Mouse (Mus musculus): ENCODE results near the gene Eml5. TPM values are rescaled to one million over a fixed set of nuclear protein-coding genes. Genes with fewer than 3 reads are reported as not detected.

Eml5 gene
- polyA plus RNA-seq, 1 experiment from 2014 or later: 15.6 TPM

- no peaks in the 10 kb centered on the region for H3K9me3 ChIP-seq (ENCODE audit: control insufficient read depth, low read depth, low read length)
- WGBS: 22% methylated on average over 3 of the region's 3 CpGs
- H3K4me1 ChIP-seq (ENCODE audit: control insufficient read depth, insufficient read depth, low read length): no peaks in the 10 kb centered on the region
- no peak overlapping the region for H3K4me2 ChIP-seq (replicated peaks; ENCODE audit: low read depth, low read length)
- H3K9ac ChIP-seq (replicated peaks; ENCODE audit: low read depth, low read length): no peak overlapping the region
- no peak for ATAC-seq (ENCODE audit: insufficient number of reproducible peaks, insufficient read depth, low FRiP score, low read depth)
- H3K27ac ChIP-seq (ENCODE audit: low read length): no peak overlapping the region
- H3K4me3 ChIP-seq (ENCODE audit: low read depth, low read length): no peak overlapping the region
- no peaks in the 10 kb centered on the region for H3K27me3 ChIP-seq (ENCODE audit: control insufficient read depth, insufficient read depth, low read length)
- no peaks in the 10 kb centered on the region for H3K36me3 ChIP-seq (ENCODE audit: control insufficient read depth, insufficient read depth, low read length)
Measured at GRCm38 (mm10) chr12:98850767-98851166, 50.5 kb downstream of the Eml5 start.

GRCm38 (mm10) chr12:98844774-98845173 lies 56.5 kb downstream of the Eml5 start:
- Histone ChIP-seq H3K9ac (replicated peaks; ENCODE audit: low read depth, low read length) (no peak overlapping the region), H3K36me3 (ENCODE audit: control insufficient read depth, insufficient read depth, low read length) (no peaks in the 10 kb centered on the region), H3K4me3 (ENCODE audit: low read depth, low read length) (no peak overlapping the region), H3K4me2 (replicated peaks; ENCODE audit: low read depth, low read length) (no peak overlapping the region), H3K27me3 (ENCODE audit: control insufficient read depth, insufficient read depth, low read length) (no peaks in the 10 kb centered on the region), H3K27ac (ENCODE audit: low read length) (no peak overlapping the region), H3K9me3 (ENCODE audit: control insufficient read depth, low read depth, low read length) (no peaks in the 10 kb centered on the region), H3K4me1 (ENCODE audit: control insufficient read depth, insufficient read depth, low read length) (no peaks in the 10 kb centered on the region)
- ATAC-seq (ENCODE audit: insufficient number of reproducible peaks, insufficient read depth, low FRiP score, low read depth): no peak
- WGBS: 96% methylated on average over 3 of the region's 3 CpGs

GRCm38 (mm10) chr12:98840135-98840534 lies 61.1 kb downstream of the Eml5 start:
- Histone ChIP-seq H3K27ac (ENCODE audit: low read length) (no peak overlapping the region), H3K9me3 (ENCODE audit: control insufficient read depth, low read depth, low read length) (no peaks in the 10 kb centered on the region), H3K4me1 (ENCODE audit: control insufficient read depth, insufficient read depth, low read length) (no peaks in the 10 kb centered on the region), H3K9ac (replicated peaks; ENCODE audit: low read depth, low read length) (no peak overlapping the region), H3K4me3 (ENCODE audit: low read depth, low read length) (no peak overlapping the region), H3K27me3 (ENCODE audit: control insufficient read depth, insufficient read depth, low read length) (no peaks in the 10 kb centered on the region), H3K36me3 (ENCODE audit: control insufficient read depth, insufficient read depth, low read length) (no peaks in the 10 kb centered on the region), H3K4me2 (replicated peaks; ENCODE audit: low read depth, low read length) (no peak overlapping the region)
- WGBS: 63% methylated on average over 3 of the region's 3 CpGs
- ATAC-seq (ENCODE audit: insufficient number of reproducible peaks, insufficient read depth, low FRiP score, low read depth): no peak

- Histone ChIP-seq H3K36me3 (ENCODE audit: control insufficient read depth, insufficient read depth, low read length) (no peaks in the 10 kb centered on the region), H3K4me1 (ENCODE audit: control insufficient read depth, insufficient read depth, low read length) (no peaks in the 10 kb centered on the region), H3K4me2 (replicated peaks; ENCODE audit: low read depth, low read length) (no peak overlapping the region), H3K9me3 (ENCODE audit: control insufficient read depth, low read depth, low read length) (no peaks in the 10 kb centered on the region), H3K9ac (replicated peaks; ENCODE audit: low read depth, low read length) (no peak overlapping the region), H3K27ac (ENCODE audit: low read length) (no peak overlapping the region), H3K4me3 (ENCODE audit: low read depth, low read length) (no peak overlapping the region), H3K27me3 (ENCODE audit: control insufficient read depth, insufficient read depth, low read length) (no peaks in the 10 kb centered on the region)
- ATAC-seq (ENCODE audit: insufficient number of reproducible peaks, insufficient read depth, low FRiP score, low read depth): no peak
- WGBS: 94% methylated on average over 3 of the region's 3 CpGs
Measured at GRCm38 (mm10) chr12:98837940-98838339, 63.3 kb downstream of the Eml5 start.

GRCm38 (mm10) chr12:98835466-98835865 lies 65.8 kb downstream of the Eml5 start:
- no peaks in the 10 kb centered on the region for H3K36me3 ChIP-seq (ENCODE audit: control insufficient read depth, insufficient read depth, low read length)
- no peaks in the 10 kb centered on the region for H3K4me1 ChIP-seq (ENCODE audit: control insufficient read depth, insufficient read depth, low read length)
- ATAC-seq (ENCODE audit: insufficient number of reproducible peaks, insufficient read depth, low FRiP score, low read depth): no peak
- H3K4me2 ChIP-seq (replicated peaks; ENCODE audit: low read depth, low read length): no peak overlapping the region
- H3K27me3 ChIP-seq (ENCODE audit: control insufficient read depth, insufficient read depth, low read length): no peaks in the 10 kb centered on the region
- H3K9ac ChIP-seq (replicated peaks; ENCODE audit: low read depth, low read length): no peak overlapping the region
- 75% methylated on average over 2 of the region's 2 CpGs for WGBS
- no peak overlapping the region for H3K4me3 ChIP-seq (ENCODE audit: low read depth, low read length)
- no peak overlapping the region for H3K27ac ChIP-seq (ENCODE audit: low read length)
- H3K9me3 ChIP-seq (ENCODE audit: control insufficient read depth, low read depth, low read length): no peaks in the 10 kb centered on the region

- Histone ChIP-seq H3K36me3 (ENCODE audit: control insufficient read depth, insufficient read depth, low read length) (no peaks in the 10 kb centered on the region), H3K4me3 (ENCODE audit: low read depth, low read length) (no peak overlapping the region), H3K27me3 (ENCODE audit: control insufficient read depth, insufficient read depth, low read length) (no peaks in the 10 kb centered on the region), H3K4me2 (replicated peaks; ENCODE audit: low read depth, low read length) (no peak overlapping the region), H3K9me3 (ENCODE audit: control insufficient read depth, low read depth, low read length) (no peaks in the 10 kb centered on the region), H3K27ac (ENCODE audit: low read length) (no peak overlapping the region), H3K9ac (replicated peaks; ENCODE audit: low read depth, low read length) (no peak overlapping the region), H3K4me1 (ENCODE audit: control insufficient read depth, insufficient read depth, low read length) (no peaks in the 10 kb centered on the region)
- 60% methylated on average over 2 of the region's 2 CpGs for WGBS
- no peak for ATAC-seq (ENCODE audit: insufficient number of reproducible peaks, insufficient read depth, low FRiP score, low read depth)
Measured at GRCm38 (mm10) chr12:98834879-98835278, 66.4 kb downstream of the Eml5 start.

- H3K27me3 ChIP-seq (ENCODE audit: control insufficient read depth, insufficient read depth, low read length): no peaks in the 10 kb centered on the region
- no peak overlapping the region for H3K27ac ChIP-seq (ENCODE audit: low read length)
- H3K4me1 ChIP-seq (ENCODE audit: control insufficient read depth, insufficient read depth, low read length): no peaks in the 10 kb centered on the region
- no peaks in the 10 kb centered on the region for H3K36me3 ChIP-seq (ENCODE audit: control insufficient read depth, insufficient read depth, low read length)
- 27% methylated on average over 1 of the region's 1 CpGs for WGBS
- no peak overlapping the region for H3K9ac ChIP-seq (replicated peaks; ENCODE audit: low read depth, low read length)
- H3K4me2 ChIP-seq (replicated peaks; ENCODE audit: low read depth, low read length): no peak overlapping the region
- no peak for ATAC-seq (ENCODE audit: insufficient number of reproducible peaks, insufficient read depth, low FRiP score, low read depth)
- no peaks in the 10 kb centered on the region for H3K9me3 ChIP-seq (ENCODE audit: control insufficient read depth, low read depth, low read length)
- no peak overlapping the region for H3K4me3 ChIP-seq (ENCODE audit: low read depth, low read length)
Measured at GRCm38 (mm10) chr12:98833901-98834300, 67.4 kb downstream of the Eml5 start.

GRCm38 (mm10) chr12:98832929-98833598 lies 68.2 kb downstream of the Eml5 start:
- 74% methylated on average over 8 of the region's 8 CpGs for WGBS
- H3K4me1 ChIP-seq (ENCODE audit: control insufficient read depth, insufficient read depth, low read length): no peaks in the 10 kb centered on the region
- ATAC-seq (ENCODE audit: insufficient number of reproducible peaks, insufficient read depth, low FRiP score, low read depth): no peak
- no peaks in the 10 kb centered on the region for H3K36me3 ChIP-seq (ENCODE audit: control insufficient read depth, insufficient read depth, low read length)
- H3K4me3 ChIP-seq (ENCODE audit: low read depth, low read length): no peak overlapping the region
- H3K9me3 ChIP-seq (ENCODE audit: control insufficient read depth, low read depth, low read length): no peaks in the 10 kb centered on the region
- H3K27me3 ChIP-seq (ENCODE audit: control insufficient read depth, insufficient read depth, low read length): no peaks in the 10 kb centered on the region
- H3K4me2 ChIP-seq (replicated peaks; ENCODE audit: low read depth, low read length): no peak overlapping the region
- H3K27ac ChIP-seq (ENCODE audit: low read length): no peak overlapping the region
- H3K9ac ChIP-seq (replicated peaks; ENCODE audit: low read depth, low read length): no peak overlapping the region

GRCm38 (mm10) chr12:98831122-98831521 lies 70.2 kb downstream of the Eml5 start:
- no peak overlapping the region for H3K4me3 ChIP-seq (ENCODE audit: low read depth, low read length)
- ATAC-seq (ENCODE audit: insufficient number of reproducible peaks, insufficient read depth, low FRiP score, low read depth): no peak
- H3K27me3 ChIP-seq (ENCODE audit: control insufficient read depth, insufficient read depth, low read length): no peaks in the 10 kb centered on the region

More at GRCm38 (mm10) chr12:98831122-98831521, 70.2 kb downstream of the Eml5 start:
- H3K9me3 ChIP-seq (ENCODE audit: control insufficient read depth, low read depth, low read length): no peaks in the 10 kb centered on the region
- H3K36me3 ChIP-seq (ENCODE audit: control insufficient read depth, insufficient read depth, low read length): no peaks in the 10 kb centered on the region
- H3K27ac ChIP-seq (ENCODE audit: low read length): no peak overlapping the region
- no peak overlapping the region for H3K9ac ChIP-seq (replicated peaks; ENCODE audit: low read depth, low read length)
- WGBS: 75% methylated on average over 7 of the region's 7 CpGs
- H3K4me2 ChIP-seq (replicated peaks; ENCODE audit: low read depth, low read length): no peak overlapping the region
- H3K4me1 ChIP-seq (ENCODE audit: control insufficient read depth, insufficient read depth, low read length): no peaks in the 10 kb centered on the region

All from stomach, embryonic 14.5 days (tissue).